Mouse (Mus musculus) G1E (cell line): ENCODE measurements around the gene Nsmce1.

Experiments used
- CTCF ChIP-seq: IDR thresholded peaks from 2 replicates; pipeline ENCODE4 v1.5.1; 2012; ENCODE audit warnings: low read depth, low read length, inconsistent platforms, mixed read lengths
- GATA1 ChIP-seq: IDR thresholded peaks from 2 replicates; pipeline ENCODE4 v1.6.1; 2012; ENCODE audit warnings: borderline replicate concordance, low read length, inconsistent platforms, mixed read lengths
- GATA2 ChIP-seq: IDR thresholded peaks from 2 replicates; pipeline ENCODE4 v1.6.1; 2012; ENCODE audit warnings: low read depth, low read length, inconsistent platforms, borderline replicate concordance
- POLR2AphosphoS5 ChIP-seq: IDR thresholded peaks from 2 replicates; pipeline ENCODE4 v1.6.1; 2012; ENCODE audit warnings: low read depth, low read length, inconsistent platforms; ENCODE audit not compliant: insufficient replicate concordance
- TAL1 ChIP-seq: conservative IDR thresholded peaks from 2 replicates; pipeline ENCODE4 v1.6.1; 2012; ENCODE audit warnings: low read depth, low read length, inconsistent platforms, mixed read lengths

DNA sequence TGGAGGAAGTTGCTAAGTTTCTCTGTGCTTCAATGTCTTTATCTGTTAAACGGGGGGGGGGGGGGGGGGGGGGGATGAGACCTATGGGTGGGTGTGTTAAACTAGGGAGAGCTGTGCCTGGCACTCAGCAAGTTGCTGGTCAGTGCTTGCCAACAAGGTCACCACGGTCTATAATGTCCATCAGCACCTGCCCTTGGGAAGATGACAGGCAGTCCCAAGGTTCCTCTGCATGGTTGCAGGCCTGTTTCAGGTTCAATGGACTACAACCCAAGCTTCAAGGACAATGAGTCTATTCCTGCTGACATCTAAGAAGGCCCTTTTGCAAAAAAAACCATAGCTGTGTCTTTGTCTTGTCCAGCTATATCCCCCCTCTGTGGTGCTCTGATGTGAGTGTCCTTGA lies 69.5 kb downstream of the Nsmce1 start:
- TF ChIP-seq CTCF (no peak), TAL1 (no peak), POLR2AphosphoS5 (no peak), GATA2 (no peak), GATA1 (no peak)
